Mouse (Mus musculus) small intestine, adult 2 months (tissue): ENCODE measurements around the gene Cdk15.

Experiments
- CTCF ChIP-seq: fragments of 200-500 bp; IDR thresholded peaks from 2 replicates; pipeline ENCODE4 v1.5.1; 2012; ENCODE audit warnings: low read depth, mild to moderate bottlenecking, control low read depth, inconsistent platforms, low read length, moderate library complexity, mixed read lengths; ENCODE audit not compliant: insufficient replicate concordance, insufficient read length; ENCODE audit errors: extremely low read depth
- POLR2A ChIP-seq: fragments of 200-500 bp; IDR thresholded peaks from 2 replicates; pipeline ENCODE4 v1.6.1; 2012; ENCODE audit warnings: low read depth, mild to moderate bottlenecking, control low read depth, inconsistent platforms, low read length, moderate library complexity

GRCm38 (mm10) chr1:59285880-59286279, 29.2 kb downstream of the Cdk15 start:
- TF ChIP-seq CTCF (no peak), POLR2A (no peak)
